Mouse (Mus musculus): ENCODE results near the gene Cwc22.

GRCm38 (mm10) chr2:77875516-77875915 lies 70.7 kb downstream of the Cwc22 start:
- TF ChIP-seq MAX (IDR thresholded peaks at IDR 0.05) (no peak), CTCF (IDR thresholded peaks at IDR 0.05; ENCODE audit: control insufficient read depth, insufficient read depth, insufficient read length) (no peak), MYOD1 (IDR thresholded peaks at IDR 0.05; ENCODE audit: control insufficient read depth, insufficient read length, low read depth) (no peak), USF1 (IDR thresholded peaks at IDR 0.05; ENCODE audit: low read depth) (no peak), CEBPB (IDR thresholded peaks at IDR 0.05; ENCODE audit: low read depth) (no peak), FOSL1 (IDR thresholded peaks at IDR 0.05; ENCODE audit: insufficient read depth, low read length, poor library complexity, severe bottlenecking) (no peak)

Measured in C2C12 (cell line).